Comparison of ENCODE assay signal across 8 mouse cellular contexts in the genomic region with DNA sequence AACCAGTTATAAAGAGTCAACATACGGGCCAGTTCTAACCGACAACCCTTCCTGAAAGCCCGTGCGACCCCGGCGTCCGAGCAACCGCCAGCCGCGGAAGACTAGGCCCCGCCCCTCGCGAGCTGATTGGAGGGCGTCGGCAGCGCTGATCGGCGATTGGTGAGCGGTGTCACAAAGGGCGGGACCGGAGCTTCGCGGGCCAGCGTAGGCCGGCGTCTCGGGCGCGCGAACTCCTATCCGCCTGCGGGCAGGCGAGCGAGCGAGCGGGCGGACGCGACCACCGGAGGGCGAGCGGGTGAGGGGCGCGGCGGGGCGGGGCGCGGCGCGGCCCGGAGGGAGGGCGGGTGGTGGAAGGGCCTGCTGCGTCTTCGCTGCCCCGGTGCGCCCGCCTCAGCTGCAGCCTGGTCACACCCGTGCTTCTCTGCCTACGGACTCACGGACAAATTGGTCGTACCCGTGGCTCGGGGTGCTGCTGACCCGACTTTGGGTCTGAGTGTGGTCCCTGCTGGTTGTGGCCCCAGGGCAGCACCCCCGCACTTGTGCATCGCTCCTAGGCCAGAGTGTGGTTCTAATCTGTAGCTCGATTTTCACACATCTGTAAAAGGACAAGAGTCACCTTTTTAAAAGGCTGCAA. TPM values are rescaled to one million over a fixed set of nuclear protein-coding genes. Genes with fewer than 3 reads are reported as not detected.
DNase-seq lines count a peak whose midpoint lies in the region; ATAC-seq and TF ChIP-seq lines count a peak whose summit lies in the region.

Zfand4 (plus strand) TSS at position 205 of the 634 bp plus-strand sequence.

- peak within 1 kb of the TSS; percentile 80 for H3K9ac ChIP-seq in forebrain, embryonic 13.5 days
- H3K9ac ChIP-seq in neural tube, embryonic 15.5 days (replicated peaks), result peak within 1 kb of the TSS; percentile 62

- ATAC-seq in forebrain, embryonic 13.5 days, result peak; percentile 96
- ATAC-seq in neural tube, embryonic 15.5 days (ENCODE audit: low FRiP score), result peak; percentile 96

- H3K4me2 ChIP-seq in forebrain, embryonic 13.5 days, result peak within 1 kb of the TSS; percentile 71
- peak within 1 kb of the TSS; percentile 77 for H3K4me2 ChIP-seq in neural tube, embryonic 15.5 days

- H3K4me3 ChIP-seq in E14TG2a.4 (replicated peaks; ENCODE audit: low read length), result peak within 1 kb of the TSS; percentile 81
- H3K4me3 ChIP-seq in forebrain, embryonic 13.5 days, result peak within 1 kb of the TSS; percentile 62
- H3K4me3 ChIP-seq in neural tube, embryonic 15.5 days (replicated peaks), result peak within 1 kb of the TSS; percentile 66

- peak within 1 kb of the TSS; percentile 61 for H3K27ac ChIP-seq in forebrain, embryonic 13.5 days
- H3K27ac ChIP-seq in neural tube, embryonic 15.5 days (replicated peaks), result peak within 1 kb of the TSS; percentile 63; the same call in 1 of the 2 replicates

- H3K4me1 ChIP-seq in E14TG2a.4 (replicated peaks; ENCODE audit: low read depth, low read length), result peaks cover 34% of the 10 kb centered on the region
- H3K4me1 ChIP-seq in forebrain, embryonic 13.5 days, result peaks cover 21% of the 10 kb centered on the region
- H3K4me1 ChIP-seq in neural tube, embryonic 15.5 days, result peaks cover 17% of the 10 kb centered on the region

- DNase-seq in c-Kit-positive CD71-positive TER-119-positive erythroid progenitor cells, embryonic 14.5 days (ENCODE audit: low spot score), result peak; percentile 89
- DNase-seq in heart, postnatal 14 days, result peak; percentile 95 to 96
- DNase-seq in layer of hippocampus, adult 11-12 months (ENCODE audit: low spot score), result peak; percentile 89
- peak; percentile 90 for DNase-seq in lung, adult 18-20 months
- peak; percentile 94 for DNase-seq in testis, postnatal 14 days (ENCODE audit: low spot score)

- WGBS in forebrain, embryonic 13.5 days, result under 1% methylated on average over 45 of the region's 67 CpGs
- under 1% methylated on average over 55 of the region's 67 CpGs for WGBS in neural tube, embryonic 15.5 days

- H3K9me3 ChIP-seq in E14TG2a.4 (ENCODE audit: low read length), result no peaks in the 10 kb centered on the region
- no peaks in the 10 kb centered on the region for H3K9me3 ChIP-seq in forebrain, embryonic 13.5 days (replicated peaks)
- H3K9me3 ChIP-seq in neural tube, embryonic 15.5 days (replicated peaks), result no peaks in the 10 kb centered on the region

- intact Hi-C loops in heart, postnatal 14 days (cut with DNase I), result loop anchor here (5.0 kb wide), 1 partner anchor 73 kb away; the partner anchor contains the start of gene March8

- peaks cover 36% of the 10 kb centered on the region for H3K36me3 ChIP-seq in E14TG2a.4 (ENCODE audit: insufficient read depth, low read length)
- peaks cover 20% of the 10 kb centered on the region; the same call in 1 of the 2 replicates for H3K36me3 ChIP-seq in forebrain, embryonic 13.5 days (ENCODE audit: poor library complexity, severe bottlenecking)
- H3K36me3 ChIP-seq in neural tube, embryonic 15.5 days, result peaks cover 26% of the 10 kb centered on the region

- TF ChIP-seq CTCF in E14TG2a.4 (conservative IDR thresholded peaks at IDR 0.05; ENCODE audit: low read length), result no peak

- H3K27me3 ChIP-seq in E14TG2a.4 (ENCODE audit: insufficient read depth, low read length), result no peaks in the 10 kb centered on the region
- H3K27me3 ChIP-seq in forebrain, embryonic 13.5 days, result no peaks in the 10 kb centered on the region
- no peaks in the 10 kb centered on the region for H3K27me3 ChIP-seq in neural tube, embryonic 15.5 days (replicated peaks)

RNA-seq across cellular contexts. Expression of gene Zfand4, which starts in this region (rescaled TPM):
- polyA plus RNA-seq in forebrain, embryonic 13.5 days (2015; fragmentation: Nextera tagmentation; extraction: Ambion mirVana), result 10.1 and 10.4 TPM in 2 replicates
- 1 to 10 TPM; 2.7 to 3.2 TPM for total RNA-seq in heart, postnatal 14 days (2021)
- 5.6 and 6.0 TPM in 2 replicates for polyA plus RNA-seq in neural tube, embryonic 15.5 days (2015; fragmentation: Nextera tagmentation; extraction: Ambion mirVana)

Comparison
In these comparisons a context has a peak if more than half of its experiments do, and no peak if none do; other contexts are left out.
1. Peak in every context shown above with its lines: DNase-seq, ATAC-seq, H3K4me3 ChIP-seq and H3K27ac ChIP-seq.